Mouse (Mus musculus) neural tube, embryonic 14.5 days (tissue): Measurements from ENCODE around the gene Rhot2. TPM values are rescaled to one million over a fixed set of nuclear protein-coding genes. Genes with fewer than 3 reads are reported as not detected.

Experiments used
- ATAC-seq: fragments of 200-750 bp; cut with Nextera tagmentation; 2 replicates; pipeline ENCODE4 v1.8.0; 2017; ENCODE audit warnings: low read depth, mild to moderate bottlenecking, moderate TSS enrichment, moderate library complexity
- H3K27ac ChIP-seq: fragments of 300-500 bp; sonication (generic); 2 replicates; pipeline ENCODE4 v1.5.1; 2014; ENCODE audit warnings: low read depth, mild to moderate bottlenecking, control low read depth, low read length, moderate library complexity, mixed read lengths
- H3K27me3 ChIP-seq: fragments of 300-500 bp; sonication (generic); 2 replicates; pipeline ENCODE4 v1.6.1; 2014; ENCODE audit warnings: low read length; ENCODE audit not compliant: control insufficient read depth, insufficient read depth
- H3K36me3 ChIP-seq: fragments of 300-500 bp; sonication (generic); 2 replicates; pipeline ENCODE4 v1.6.1; 2014; ENCODE audit warnings: low read length, mixed read lengths; ENCODE audit not compliant: control insufficient read depth, insufficient read depth
- H3K4me1 ChIP-seq: fragments of 300-500 bp; sonication (generic); 2 replicates; pipeline ENCODE4 v1.6.1; 2014; ENCODE audit warnings: low read length; ENCODE audit not compliant: control insufficient read depth, insufficient read depth
- H3K4me2 ChIP-seq: fragments of 300-500 bp; sonication (generic); 2 replicates; pipeline ENCODE4 v1.6.1; 2014; ENCODE audit warnings: mild to moderate bottlenecking, low read depth, low read length, control low read depth
- H3K4me3 ChIP-seq: fragments of 300-500 bp; sonication (generic); 2 replicates; pipeline ENCODE4 v1.5.1; 2014; ENCODE audit warnings: low read depth, low read length, control low read depth, mixed read lengths
- H3K9ac ChIP-seq: fragments of 300-500 bp; sonication (generic); replicated peaks from 2 replicates; pipeline ENCODE4 v1.6.1; 2014; ENCODE audit warnings: low read depth, mild to moderate bottlenecking, control low read depth, low read length, mixed read lengths
- H3K9me3 ChIP-seq: fragments of 300-500 bp; sonication (generic); 2 replicates; pipeline ENCODE4 v1.6.1; 2016; ENCODE audit warnings: low read length; ENCODE audit not compliant: control insufficient read depth
- WGBS: fragments of 180-500 bp; shearing (Covaris S2); extraction: QIAGEN DNeasy Blood & Tissue Kit; methylation state at CpG from one replicate; pipeline ENCODE4 v1.1.7; 2014; 5-methylcytosine and 5-hydroxymethylcytosine counted together
- polyA plus RNA-seq: library from polyadenylated mRNA; unstranded; fragments of >200 nt; fragmentation: Nextera tagmentation; extraction: Ambion mirVana; gene quantifications from 2 replicates; pipeline ENCODE4 v1.2.1, GENCODE M21; 2014

Rhot2 gene
- polyA plus RNA-seq, 1 experiment from 2014 or later = 10.4 TPM

GRCm38 (mm10) chr17:25833961-25834594 lies 10.6 kb downstream of the Rhot2 start:
- Histone ChIP-seq H3K4me2 (peak overlapping the region; percentile 90), H3K27ac (peak overlapping the region; percentile 93; the same call in 1 of the 2 replicates), H3K4me3 (peak overlapping the region; percentile 82), H3K27me3 (no peaks in the 10 kb centered on the region), H3K9me3 (no peaks in the 10 kb centered on the region), H3K36me3 (peaks cover 16% of the 10 kb centered on the region), H3K9ac (peak overlapping the region; percentile 76), H3K4me1 (peaks cover 69% of the 10 kb centered on the region)
- WGBS = 59% methylated on average over 6 of the region's 6 CpGs
- ATAC-seq = no peak

GRCm38 (mm10) chr17:25833291-25833663 lies 11.4 kb downstream of the Rhot2 start, which contains the start of gene Stub1:
TSS of gene Stub1 (minus strand) at chr17:25833404.
- H3K27ac ChIP-seq = peak within 1 kb of the TSS; percentile 93
- peak within 1 kb of the TSS; percentile 90 for H3K4me2 ChIP-seq
- ATAC-seq = peak; percentile 57
- H3K27me3 ChIP-seq = no peaks in the 10 kb centered on the region
- under 1% methylated on average over 24 of the region's 24 CpGs for WGBS
- H3K9me3 ChIP-seq = no peaks in the 10 kb centered on the region
- H3K4me1 ChIP-seq = peaks cover 71% of the 10 kb centered on the region
- peak within 1 kb of the TSS; percentile 82 for H3K4me3 ChIP-seq
- H3K9ac ChIP-seq = peak within 1 kb of the TSS; percentile 76
- peaks cover 16% of the 10 kb centered on the region for H3K36me3 ChIP-seq

GRCm38 (mm10) chr17:25832436-25833290 lies 12.0 kb downstream of the Rhot2 start:
- under 1% methylated on average over 67 of the region's 77 CpGs for WGBS
- peak overlapping the region; percentile 82 for H3K4me3 ChIP-seq
- ATAC-seq = peak; percentile 90
- no peaks in the 10 kb centered on the region for H3K27me3 ChIP-seq
- peak overlapping the region; percentile 93 for H3K27ac ChIP-seq
- H3K4me1 ChIP-seq = peaks cover 77% of the 10 kb centered on the region
- peak overlapping the region; percentile 76 for H3K9ac ChIP-seq
- no peaks in the 10 kb centered on the region for H3K9me3 ChIP-seq
- peak overlapping the region; percentile 90 for H3K4me2 ChIP-seq
- H3K36me3 ChIP-seq = peaks cover 17% of the 10 kb centered on the region

- ATAC-seq = no peak
Observed at GRCm38 (mm10) chr17:25831451-25832281, 13.0 kb downstream of the Rhot2 start.

GRCm38 (mm10) chr17:25830806-25831431 lies 13.7 kb downstream of the Rhot2 start:
- peak overlapping the region; percentile 90; the same call in 1 of the 2 replicates for H3K4me2 ChIP-seq
- H3K4me1 ChIP-seq = peaks cover 63% of the 10 kb centered on the region
- no peaks in the 10 kb centered on the region for H3K27me3 ChIP-seq
- H3K36me3 ChIP-seq = peaks cover 20% of the 10 kb centered on the region
- 89% methylated on average over 14 of the region's 14 CpGs for WGBS
- no peak for ATAC-seq
- H3K27ac ChIP-seq = no peak overlapping the region
- no peak overlapping the region for H3K4me3 ChIP-seq
- no peak overlapping the region for H3K9ac ChIP-seq
- H3K9me3 ChIP-seq = no peaks in the 10 kb centered on the region

More at GRCm38 (mm10) chr17:25831451-25832281, 13.0 kb downstream of the Rhot2 start:
- Histone ChIP-seq H3K27ac (no peak overlapping the region), H3K9ac (peak overlapping the region; percentile 76), H3K4me2 (peak overlapping the region; percentile 90), H3K27me3 (no peaks in the 10 kb centered on the region), H3K36me3 (peaks cover 20% of the 10 kb centered on the region), H3K9me3 (no peaks in the 10 kb centered on the region), H3K4me1 (peaks cover 71% of the 10 kb centered on the region), H3K4me3 (peak overlapping the region; percentile 82)
- 66% methylated on average over 21 of the region's 21 CpGs for WGBS

GRCm38 (mm10) chr17:25830200-25830753 lies 14.4 kb downstream of the Rhot2 start:
- no peaks in the 10 kb centered on the region for H3K27me3 ChIP-seq
- no peak for ATAC-seq
- H3K9ac ChIP-seq = no peak overlapping the region
- peaks cover 20% of the 10 kb centered on the region for H3K36me3 ChIP-seq
- H3K4me1 ChIP-seq = peaks cover 59% of the 10 kb centered on the region
- H3K27ac ChIP-seq = no peak overlapping the region
- H3K9me3 ChIP-seq = no peaks in the 10 kb centered on the region
- peak overlapping the region; percentile 59; the same call in 1 of the 2 replicates for H3K4me3 ChIP-seq
- H3K4me2 ChIP-seq = peak overlapping the region; percentile 96
- 91% methylated on average over 4 of the region's 4 CpGs for WGBS

- WGBS = 42% methylated on average over 8 of the region's 8 CpGs
- peak overlapping the region; percentile 74 for H3K9ac ChIP-seq
- H3K27me3 ChIP-seq = no peaks in the 10 kb centered on the region
- peaks cover 58% of the 10 kb centered on the region for H3K4me1 ChIP-seq
- H3K4me3 ChIP-seq = peak overlapping the region; percentile 59
- peaks cover 20% of the 10 kb centered on the region for H3K36me3 ChIP-seq
- H3K4me2 ChIP-seq = peak overlapping the region; percentile 96
- H3K9me3 ChIP-seq = no peaks in the 10 kb centered on the region
- peak overlapping the region; percentile 86 for H3K27ac ChIP-seq
- ATAC-seq = no peak
Observed at GRCm38 (mm10) chr17:25829558-25830017, 15.1 kb downstream of the Rhot2 start.
